In genomic region chrX:72819594-72819993, GRCm38 (mm10) we compare ENCODE assay signal across 8 mouse cellular contexts. TPM values are rescaled to one million over a fixed set of nuclear protein-coding genes. Genes with fewer than 3 reads are reported as not detected.
DNase-seq lines count a peak whose midpoint lies in the region; ATAC-seq and TF ChIP-seq lines count a peak whose summit lies in the region.
"Had no signal": no experiment of that assay in that cellular context is flagged by ENCODE, and none has a peak within 500 bp of the region (broad histone marks: within the 10 kb centered on the region; RNA-seq: fewer than 3 reads in every experiment).

No protein-coding gene starts in this region.

- DNase-seq in G1E (ENCODE audit: low spot score) = peak; percentile 1
- DNase-seq in adrenal gland, adult 18-20 months (ENCODE audit: low spot score in 2 of 2) = peak; percentile 53 to 55
- DNase-seq in embryo, embryonic 10.5 days (ENCODE audit: low spot score) = peak; percentile 84
- DNase-seq in heart, postnatal 10 days = peak; percentile 64 to 77
- peak; percentile 74 to 85 for DNase-seq in left cerebral cortex, adult 2 months (ENCODE audit: extremely low spot score in 1 of 2, low spot score in 2 of 2)
- peak; percentile 1 to 7 for DNase-seq in spleen, postnatal 36 days (ENCODE audit: low spot score in 2 of 2)

- no peaks in the 10 kb centered on the region for H3K4me1 ChIP-seq in G1E (ENCODE audit: insufficient read depth, low read depth, low read length)
- no peaks in the 10 kb centered on the region for H3K4me1 ChIP-seq in midbrain, embryonic 13.5 days (replicated peaks)

- H3K27me3 ChIP-seq in G1E (ENCODE audit: insufficient read depth, low read length) = no peaks in the 10 kb centered on the region
- no peaks in the 10 kb centered on the region for H3K27me3 ChIP-seq in midbrain, embryonic 13.5 days

- no peaks in the 10 kb centered on the region for H3K36me3 ChIP-seq in G1E (replicated peaks)
- H3K36me3 ChIP-seq in midbrain, embryonic 13.5 days = no peaks in the 10 kb centered on the region

- H3K4me2 ChIP-seq in midbrain, embryonic 13.5 days (replicated peaks) = no peak overlapping the region

- WGBS in midbrain, embryonic 13.5 days = 7% methylated on average over 5 of the region's 5 CpGs

- ATAC-seq in G1E (ENCODE audit: extremely low read depth, insufficient number of reproducible peaks, low FRiP score, poor library complexity, severe bottlenecking) = no peak
- 0 out of 2 replicates have a peak, but pooled peaks have one; percentile 24 for ATAC-seq in midbrain, embryonic 13.5 days

- H3K4me3 ChIP-seq in G1E (ENCODE audit: low read depth, low read length) = no peak overlapping the region
- H3K4me3 ChIP-seq in left cerebral cortex, adult 2 months = no peak overlapping the region
- H3K4me3 ChIP-seq in midbrain, embryonic 13.5 days (replicated peaks) = no peak overlapping the region

- TF ChIP-seq CTCF in G1E (IDR thresholded peaks at IDR 0.05; ENCODE audit: low read depth, low read length) = peak; percentile 51
- peak; percentile 88 for TF ChIP-seq CTCF in left cerebral cortex, adult 2 months (IDR thresholded peaks at IDR 0.05)

- no peak overlapping the region for H3K27ac ChIP-seq in left cerebral cortex, adult 2 months
- H3K27ac ChIP-seq in midbrain, embryonic 13.5 days = no peak overlapping the region
- H3K27ac ChIP-seq: macrophage had no signal

- no peaks in the 10 kb centered on the region for H3K9me3 ChIP-seq in G1E (replicated peaks)
- H3K9me3 ChIP-seq in midbrain, embryonic 13.5 days = no peaks in the 10 kb centered on the region

- intact Hi-C loops in heart, postnatal 10 days (cut with DNase I) = loop anchor here (1.0 to 5.0 kb wide), 2 partner anchors 806 to 1172 kb away; no protein-coding TSS in a partner anchor
- intact Hi-C loops in left cerebral cortex, adult 2 months (cut with DNase I) = loop anchor here (1.0 to 10.0 kb wide), 3 partner anchors 807 to 1171 kb away; no protein-coding TSS in a partner anchor

- H3K9ac ChIP-seq in midbrain, embryonic 13.5 days (replicated peaks) = no peak overlapping the region

RNA-seq across cellular contexts. Expression of gene Gabrq, which starts 5.4 kb away (rescaled TPM):
- not detected in 2 replicates for total RNA-seq in G1E (2014; fragmentation: Nextera tagmentation)
- 0.05 TPM in 1 of 2 replicates, not detected in the other for total RNA-seq in G1E (2017)
- polyA plus RNA-seq in G1E (2012) = not detected in 2 replicates
- under 1 TPM in 1 of 2 experiments, not detected in 1; 0.10 TPM for total RNA-seq in adrenal gland, adult 18-20 months (2021)
- total RNA-seq in heart, postnatal 10 days (2021) = under 1 TPM in 1 of 2 experiments, not detected in 1; 0.10 TPM
- 1 to 10 TPM; 1.1 to 1.9 TPM for total RNA-seq in left cerebral cortex, adult 2 months (2021)
- polyA plus RNA-seq in midbrain, embryonic 13.5 days (2015; fragmentation: Nextera tagmentation; extraction: Ambion mirVana) = 2.2 and 2.7 TPM in 2 replicates
- polyA plus RNA-seq: macrophage had no signal

Comparison
In these comparisons a context has a peak if more than half of its experiments do, and no peak if none do; other contexts are left out.
1. DNase-seq: peak in every context shown above with its lines; median percentile 84 in embryo, embryonic 10.5 days; 80 in left cerebral cortex, adult 2 months; 70 in heart, postnatal 10 days; 54 in adrenal gland, adult 18-20 months; 4 in spleen, postnatal 36 days; 1 in G1E.